Mouse (Mus musculus) small intestine, adult 2 months (tissue): Measurements from ENCODE around the gene Zfp69.

ENCODE experiments used
- CTCF ChIP-seq: fragments of 200-500 bp; IDR thresholded peaks from 2 replicates; pipeline ENCODE4 v1.5.1; 2012; ENCODE audit warnings: low read depth, mild to moderate bottlenecking, control low read depth, inconsistent platforms, low read length, moderate library complexity, mixed read lengths; ENCODE audit not compliant: insufficient replicate concordance, insufficient read length; ENCODE audit errors: extremely low read depth
- POLR2A ChIP-seq: fragments of 200-500 bp; IDR thresholded peaks from 2 replicates; pipeline ENCODE4 v1.6.1; 2012; ENCODE audit warnings: low read depth, mild to moderate bottlenecking, control low read depth, inconsistent platforms, low read length, moderate library complexity

GRCm38 (mm10) chr4:120913861-120914260 is 37.6 kb downstream of the Zfp69 start:
- TF ChIP-seq CTCF (no peak), POLR2A (no peak)
